Mouse (Mus musculus) hindbrain, embryonic 11.5 days (tissue): ENCODE data around the gene Reep3. TPM values are rescaled to one million over a fixed set of nuclear protein-coding genes. Genes with fewer than 3 reads are reported as not detected.

Experiments used
- ATAC-seq: fragments of 200-750 bp; cut with Nextera tagmentation; 2 replicates; pipeline ENCODE4 v1.8.0; 2017; ENCODE audit warnings: mild to moderate bottlenecking, moderate TSS enrichment, moderate library complexity; ENCODE audit not compliant: low FRiP score
- DNase-seq: peaks from one replicate; pipeline ENCODE4 v3.0.0-alpha.2; 2015; ENCODE audit warnings: low spot score
- H3K27ac ChIP-seq: fragments of 300-500 bp; sonication (generic); 2 replicates; pipeline ENCODE4 v1.5.1; 2014; ENCODE audit warnings: mild to moderate bottlenecking, low read depth, low read length
- H3K27me3 ChIP-seq: fragments of 300-500 bp; sonication (generic); 2 replicates; pipeline ENCODE4 v1.6.1; 2014; ENCODE audit warnings: mild to moderate bottlenecking, low read length, moderate library complexity, mixed read lengths; ENCODE audit not compliant: control insufficient read depth, insufficient read depth
- H3K36me3 ChIP-seq: fragments of 300-500 bp; sonication (generic); 2 replicates; pipeline ENCODE4 v1.6.1; 2014; ENCODE audit warnings: mild to moderate bottlenecking, low read length, moderate library complexity, mixed read lengths; ENCODE audit not compliant: control insufficient read depth, insufficient read depth
- H3K4me1 ChIP-seq: fragments of 300-500 bp; sonication (generic); replicated peaks from 2 replicates; pipeline ENCODE4 v1.6.1; 2014; ENCODE audit warnings: low read length, mixed read lengths; ENCODE audit not compliant: control insufficient read depth, insufficient read depth
- H3K4me2 ChIP-seq: fragments of 300-500 bp; sonication (generic); replicated peaks from 2 replicates; pipeline ENCODE4 v1.6.1; 2014; ENCODE audit warnings: mild to moderate bottlenecking, low read depth, low read length
- H3K4me3 ChIP-seq: fragments of 300-500 bp; sonication (generic); 2 replicates; pipeline ENCODE4 v1.5.1; 2014; ENCODE audit warnings: low read depth, low read length
- H3K9ac ChIP-seq: fragments of 300-500 bp; sonication (generic); 2 replicates; pipeline ENCODE4 v1.6.1; 2014; ENCODE audit warnings: low read depth, low read length
- H3K9me3 ChIP-seq: fragments of 300-500 bp; sonication (generic); 2 replicates; pipeline ENCODE4 v1.6.1; 2016; ENCODE audit warnings: low read length; ENCODE audit not compliant: control insufficient read depth
- WGBS: fragments of 180-500 bp; shearing (Covaris S2); extraction: QIAGEN DNeasy Blood & Tissue Kit; methylation state at CpG from one replicate; pipeline ENCODE4 v1.1.7; 2014; 5-methylcytosine and 5-hydroxymethylcytosine counted together
- polyA plus RNA-seq: library from polyadenylated mRNA; unstranded; fragments of >200 nt; fragmentation: Nextera tagmentation; extraction: Ambion mirVana; gene quantifications from 2 replicates; pipeline ENCODE4 v1.2.1, GENCODE M21; 2014

Reep3 gene
- polyA plus RNA-seq, 1 experiment from 2014 or later = 53.8 TPM

GRCm38 (mm10) chr10:67047712-67048645 is 48.8 kb downstream of the Reep3 start:
- no peak overlapping the region for H3K4me2 ChIP-seq
- H3K27me3 ChIP-seq = no peaks in the 10 kb centered on the region
- no peak for ATAC-seq
- WGBS = 89% methylated on average over 18 of the region's 18 CpGs
- no peaks in the 10 kb centered on the region for H3K9me3 ChIP-seq
- no peak overlapping the region for H3K9ac ChIP-seq
- H3K4me3 ChIP-seq = no peak overlapping the region
- H3K36me3 ChIP-seq = no peaks in the 10 kb centered on the region
- H3K27ac ChIP-seq = no peak overlapping the region
- DNase-seq = no peak
- no peaks in the 10 kb centered on the region for H3K4me1 ChIP-seq

GRCm38 (mm10) chr10:67045192-67045899 is 51.4 kb downstream of the Reep3 start:
- Histone ChIP-seq H3K27ac (no peak overlapping the region), H3K4me2 (no peak overlapping the region), H3K36me3 (no peaks in the 10 kb centered on the region), H3K9ac (no peak overlapping the region), H3K4me3 (no peak overlapping the region), H3K27me3 (no peaks in the 10 kb centered on the region), H3K9me3 (no peaks in the 10 kb centered on the region), H3K4me1 (no peaks in the 10 kb centered on the region)
- ATAC-seq = 0 out of 2 replicates have a peak, but pooled peaks have one; percentile 30
- WGBS = 73% methylated on average over 12 of the region's 12 CpGs
- DNase-seq = no peak

- WGBS = 70% methylated on average over 5 of the region's 5 CpGs
Measured at GRCm38 (mm10) chr10:67044346-67044745, 52.4 kb downstream of the Reep3 start.

GRCm38 (mm10) chr10:67043236-67043635 is 53.5 kb downstream of the Reep3 start:
- H3K27ac ChIP-seq = no peak overlapping the region
- no peak for DNase-seq
- H3K9ac ChIP-seq = no peak overlapping the region
- H3K9me3 ChIP-seq = no peaks in the 10 kb centered on the region
- H3K36me3 ChIP-seq = no peaks in the 10 kb centered on the region
- H3K4me1 ChIP-seq = no peaks in the 10 kb centered on the region
- H3K27me3 ChIP-seq = no peaks in the 10 kb centered on the region
- no peak overlapping the region for H3K4me3 ChIP-seq
- H3K4me2 ChIP-seq = no peak overlapping the region
- WGBS = 85% methylated on average over 7 of the region's 7 CpGs
- ATAC-seq = no peak

More at GRCm38 (mm10) chr10:67044346-67044745, 52.4 kb downstream of the Reep3 start:
- Histone ChIP-seq H3K9ac (no peak overlapping the region), H3K36me3 (no peaks in the 10 kb centered on the region), H3K27me3 (no peaks in the 10 kb centered on the region), H3K9me3 (no peaks in the 10 kb centered on the region), H3K4me2 (no peak overlapping the region), H3K27ac (no peak overlapping the region), H3K4me3 (no peak overlapping the region), H3K4me1 (no peaks in the 10 kb centered on the region)
- DNase-seq = no peak
- no peak for ATAC-seq

- ATAC-seq (no peak), DNase-seq (no peak)
- no peak overlapping the region for H3K27ac ChIP-seq
- H3K4me3 ChIP-seq = no peak overlapping the region
- no peak overlapping the region for H3K9ac ChIP-seq
- H3K4me1 ChIP-seq = no peaks in the 10 kb centered on the region
- WGBS = 95% methylated on average over 3 of the region's 3 CpGs
- no peaks in the 10 kb centered on the region for H3K27me3 ChIP-seq
- no peaks in the 10 kb centered on the region for H3K9me3 ChIP-seq
- no peaks in the 10 kb centered on the region for H3K36me3 ChIP-seq
- no peak overlapping the region for H3K4me2 ChIP-seq
Measured at GRCm38 (mm10) chr10:67040410-67040809, 56.3 kb downstream of the Reep3 start.

- Histone ChIP-seq H3K9me3 (no peaks in the 10 kb centered on the region), H3K9ac (no peak overlapping the region), H3K27me3 (no peaks in the 10 kb centered on the region), H3K4me3 (no peak overlapping the region), H3K27ac (no peak overlapping the region), H3K4me1 (no peaks in the 10 kb centered on the region), H3K4me2 (no peak overlapping the region), H3K36me3 (no peaks in the 10 kb centered on the region)
- WGBS = 80% methylated on average over 17 of the region's 17 CpGs
- no peak for DNase-seq
- no peak for ATAC-seq
Measured at GRCm38 (mm10) chr10:67039001-67039400, 57.7 kb downstream of the Reep3 start.

GRCm38 (mm10) chr10:67036542-67036941 is 60.2 kb downstream of the Reep3 start:
- no peak for DNase-seq

GRCm38 (mm10) chr10:67036141-67036540 is 60.6 kb downstream of the Reep3 start:
- 82% methylated on average over 5 of the region's 5 CpGs for WGBS
- ATAC-seq = no peak
- no peaks in the 10 kb centered on the region for H3K9me3 ChIP-seq

More at GRCm38 (mm10) chr10:67036542-67036941, 60.2 kb downstream of the Reep3 start:
- Histone ChIP-seq H3K4me3 (no peak overlapping the region), H3K27me3 (no peaks in the 10 kb centered on the region), H3K4me2 (no peak overlapping the region), H3K4me1 (no peaks in the 10 kb centered on the region), H3K9ac (no peak overlapping the region), H3K9me3 (no peaks in the 10 kb centered on the region), H3K27ac (no peak overlapping the region), H3K36me3 (no peaks in the 10 kb centered on the region)
- WGBS = 89% methylated on average over 10 of the region's 10 CpGs
- no peak for ATAC-seq

More at GRCm38 (mm10) chr10:67036141-67036540, 60.6 kb downstream of the Reep3 start:
- no peak for DNase-seq
- H3K27ac ChIP-seq = no peak overlapping the region
- H3K4me1 ChIP-seq = no peaks in the 10 kb centered on the region
- H3K27me3 ChIP-seq = no peaks in the 10 kb centered on the region
- no peak overlapping the region for H3K4me2 ChIP-seq
- no peak overlapping the region for H3K4me3 ChIP-seq
- no peak overlapping the region for H3K9ac ChIP-seq
- no peaks in the 10 kb centered on the region for H3K36me3 ChIP-seq
